Mouse (Mus musculus) cerebellum, adult 9-11 months (tissue): ENCODE measurements around the gene Zfp958.
"Not testable (repeated sequence)": the region's sequence is repeated elsewhere in the genome, so short reads cannot be mapped to it uniquely, and the experiment has no call there.

Experiments
- DNase-seq: peaks from one replicate; pipeline ENCODE4 v3.0.0; 2022

Gene Zfp958

GRCm38 (mm10) chr8:4612932-4613853 is at the start of gene Zfp958:
Zfp958 (plus strand) TSS chr8:4613167.
- peak; percentile 97 for DNase-seq

- DNase-seq, result no peak
Measured at GRCm38 (mm10) chr8:4581986-4582385, 31.0 kb upstream of the Zfp958 start.

GRCm38 (mm10) chr8:4582754-4583178 is 30.2 kb upstream of the Zfp958 start:
- no peak for DNase-seq

GRCm38 (mm10) chr8:4584660-4585059 is 28.3 kb upstream of the Zfp958 start:
- no peak for DNase-seq

- DNase-seq, result no peak
Measured at GRCm38 (mm10) chr8:4586356-4586755, 26.6 kb upstream of the Zfp958 start.

GRCm38 (mm10) chr8:4588165-4589000 is 24.6 kb upstream of the Zfp958 start:
- peak; percentile 21 for DNase-seq

- no peak for DNase-seq
Measured at GRCm38 (mm10) chr8:4608896-4609295, 4.1 kb upstream of the Zfp958 start.

- DNase-seq, result not testable (repeated sequence)
Measured at GRCm38 (mm10) chr8:4611626-4612175, 1.3 kb upstream of the Zfp958 start.

GRCm38 (mm10) chr8:4627349-4627748 is 14.4 kb downstream of the Zfp958 start:
- no peak for DNase-seq

- DNase-seq, result no peak
Measured at GRCm38 (mm10) chr8:4637071-4637470, 24.1 kb downstream of the Zfp958 start.

- DNase-seq, result not testable (repeated sequence)
Measured at GRCm38 (mm10) chr8:4642974-4643373, 30.0 kb downstream of the Zfp958 start.

- DNase-seq, result no peak
Measured at GRCm38 (mm10) chr8:4656536-4656935, 43.6 kb downstream of the Zfp958 start.

GRCm38 (mm10) chr8:4675191-4676003 is 62.4 kb downstream of the Zfp958 start:
- peak; percentile 68 for DNase-seq

- DNase-seq, result peak; percentile 70
Measured at GRCm38 (mm10) chr8:4676586-4676985, 63.6 kb downstream of the Zfp958 start.

- DNase-seq, result peak; percentile 99
Measured at GRCm38 (mm10) chr8:4677265-4678217, 64.6 kb downstream of the Zfp958 start.

GRCm38 (mm10) chr8:4678218-4678907 is 65.4 kb downstream of the Zfp958 start:
- DNase-seq, result peak; percentile 95

GRCm38 (mm10) chr8:4678908-4679545 is 66.1 kb downstream of the Zfp958 start:
- DNase-seq, result peak; percentile 75

- DNase-seq, result peak; percentile 69
Measured at GRCm38 (mm10) chr8:4679796-4680195, 66.8 kb downstream of the Zfp958 start.
